Mouse (Mus musculus) right cerebral cortex, postnatal 10 days (tissue): Measurements from ENCODE around the gene Mgat4e.
A peak's percentile ranks its signal among the peaks of the same experiment; 100 is the strongest.

Experiments
- DNase-seq, 2 experiments: peaks; one replicate each; pipeline ENCODE4 v3.0.0; 2021; ENCODE audit warnings: low spot score in 2 of 2

Gene Mgat4e

DNA sequence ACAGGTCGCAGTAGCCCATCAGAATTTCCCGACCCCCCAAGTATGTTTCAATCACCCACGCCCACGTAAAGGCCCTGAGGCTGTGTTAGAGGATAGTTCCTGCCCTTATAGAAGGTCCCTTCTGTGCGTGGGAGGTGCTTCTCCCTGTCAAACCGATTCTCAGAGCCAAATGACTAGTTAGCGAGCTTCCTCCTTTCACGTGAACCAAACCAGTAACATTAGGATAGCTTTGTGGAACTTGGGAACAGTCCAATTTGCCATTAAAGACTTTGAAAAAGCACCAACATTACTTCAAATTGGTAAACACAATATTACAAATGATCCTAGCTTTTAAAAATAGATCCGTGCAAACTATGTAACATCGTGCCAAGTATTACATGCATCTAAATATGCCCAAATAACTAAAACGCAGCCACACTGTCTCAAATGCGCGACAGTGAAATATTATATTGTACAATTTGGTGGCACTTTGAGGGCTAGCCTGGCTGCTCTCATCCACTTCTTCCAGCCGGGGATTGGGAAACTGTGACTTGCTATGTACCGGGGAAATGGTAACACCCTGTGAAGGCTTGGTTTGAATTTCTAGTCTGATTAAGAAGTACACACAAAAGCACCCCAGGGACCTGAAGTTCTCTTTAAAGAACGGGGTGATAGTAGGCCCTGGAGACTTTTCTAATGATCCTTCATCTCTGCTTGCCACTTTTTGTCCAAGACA, 35.4 kb downstream of the Mgat4e start:
- no peak for DNase-seq

DNA sequence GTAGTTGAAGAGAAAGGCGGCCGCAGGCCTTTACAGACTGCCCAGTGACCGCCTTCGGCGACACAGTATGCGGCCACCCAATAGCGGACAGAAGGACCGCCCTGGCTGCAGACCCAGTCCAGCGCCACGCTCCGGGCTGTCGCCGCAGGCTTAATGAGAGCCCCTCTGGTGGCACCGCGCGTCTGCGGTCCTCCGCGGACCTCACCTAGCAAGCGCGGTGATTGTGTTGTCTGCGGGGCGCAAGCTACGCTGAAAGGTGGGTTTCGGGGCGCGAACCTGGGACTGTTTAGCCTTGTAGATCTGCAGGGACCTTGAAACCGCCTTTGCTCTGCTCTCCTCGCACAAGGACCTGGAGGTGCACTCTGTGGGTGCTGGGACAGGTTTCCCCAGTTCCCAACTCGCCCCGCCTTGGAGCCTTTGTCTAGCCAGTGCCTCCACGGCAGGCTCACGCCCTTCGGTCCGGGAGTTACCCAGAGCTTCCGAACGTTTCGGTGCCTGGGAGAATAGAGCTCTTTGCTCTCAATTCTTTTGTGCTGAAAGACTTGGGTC, 36.1 kb downstream of the Mgat4e start:
- DNase-seq: no peak

DNA sequence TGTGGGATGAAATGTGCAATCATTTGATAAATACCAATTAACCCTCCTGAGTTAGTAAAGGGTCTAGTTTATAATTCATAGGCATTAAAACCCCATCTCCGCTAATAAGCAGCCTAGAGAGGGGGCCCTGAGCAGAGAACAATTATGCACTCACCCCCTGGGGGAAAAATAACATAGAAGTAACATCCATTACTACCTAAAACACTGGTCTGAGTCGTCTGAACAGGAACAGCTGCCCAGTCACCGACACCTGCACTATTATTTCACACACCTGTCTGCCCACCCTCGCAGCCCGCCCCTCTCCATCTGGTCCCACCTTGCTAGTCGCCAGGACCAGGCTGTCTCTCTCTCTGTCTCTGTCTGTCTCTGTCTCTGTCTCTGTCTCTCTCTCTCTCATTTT, 36.9 kb downstream of the Mgat4e start:
- DNase-seq: no peak

DNA sequence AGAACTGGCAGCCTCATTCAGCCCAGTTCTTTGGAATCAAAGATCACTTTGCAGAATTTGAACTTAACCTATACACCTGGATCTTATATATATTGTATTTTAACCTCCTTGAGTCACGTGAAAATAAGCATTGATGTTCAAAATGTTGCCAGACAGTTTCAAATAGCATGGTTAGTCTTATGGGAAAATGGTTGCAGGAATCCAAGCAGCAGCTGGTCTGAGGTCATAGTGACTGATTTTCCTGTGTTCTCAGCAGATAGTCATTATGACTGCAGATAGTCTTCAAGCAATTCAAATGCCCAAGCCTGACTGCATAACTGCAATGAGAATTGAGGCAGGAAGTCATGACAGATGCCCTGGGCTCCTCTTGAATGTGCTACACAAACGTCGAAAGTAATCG, 37.3 kb downstream of the Mgat4e start:
- no peak for DNase-seq

DNA sequence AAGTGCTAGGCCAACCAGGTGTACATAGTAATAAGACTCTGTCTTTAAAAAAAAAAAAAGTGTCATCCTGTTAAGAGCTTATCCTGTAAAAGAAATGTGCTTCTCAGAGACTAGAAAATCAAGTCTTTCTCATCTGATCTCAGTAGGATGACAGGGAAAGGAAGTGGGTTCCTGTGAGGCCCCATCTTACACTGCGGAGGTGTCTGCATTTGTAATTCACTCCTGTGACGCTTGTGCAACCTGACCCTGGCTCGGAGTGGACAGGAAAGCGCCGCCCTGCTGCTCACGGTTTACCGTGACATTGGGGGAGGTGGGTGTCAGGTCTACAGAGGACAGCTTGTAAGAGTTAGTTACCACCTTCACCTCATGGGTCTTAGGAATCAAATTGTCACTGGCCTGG, 39.5 kb downstream of the Mgat4e start:
- no peak for DNase-seq

DNA sequence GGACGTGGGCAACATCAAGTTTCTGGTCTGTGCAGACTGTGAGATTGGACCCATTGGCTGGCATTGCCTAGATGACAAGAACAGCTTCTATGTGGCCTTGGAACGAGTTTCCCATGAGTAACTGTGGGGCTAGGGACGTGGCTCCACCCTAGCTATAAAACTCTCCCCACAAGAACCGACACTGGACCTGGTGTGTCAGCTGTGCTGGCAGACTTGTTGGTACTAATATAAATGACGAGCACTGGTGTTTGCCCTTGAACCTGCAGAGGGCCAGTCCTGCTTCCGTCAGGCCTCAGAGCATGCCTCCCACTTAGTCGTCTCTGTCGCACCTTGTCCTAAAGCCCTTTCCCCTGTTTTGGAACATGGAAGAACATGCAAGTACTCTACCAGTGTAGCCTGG, 43.3 kb downstream of the Mgat4e start:
- no peak for DNase-seq

DNA sequence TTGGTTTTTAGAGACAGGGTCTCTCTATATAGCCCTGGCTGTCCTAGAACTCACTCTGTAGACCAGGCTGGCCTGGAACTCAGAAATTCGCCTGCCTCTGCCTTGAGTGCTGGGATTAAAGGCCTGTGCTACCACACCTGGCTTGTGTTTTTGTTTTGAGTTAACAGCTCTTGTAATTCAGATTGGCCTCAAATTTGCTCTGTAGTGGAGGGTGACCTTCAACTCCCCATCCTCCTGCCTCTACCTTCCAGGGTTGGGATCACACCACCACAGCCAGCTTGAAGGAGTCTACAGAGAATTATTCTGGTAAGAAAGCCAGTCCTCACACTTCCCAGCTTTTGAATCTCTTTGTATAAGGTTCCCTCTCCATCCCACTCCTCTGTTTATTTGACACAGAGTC, 48.6 kb downstream of the Mgat4e start:
- no peak for DNase-seq

DNA sequence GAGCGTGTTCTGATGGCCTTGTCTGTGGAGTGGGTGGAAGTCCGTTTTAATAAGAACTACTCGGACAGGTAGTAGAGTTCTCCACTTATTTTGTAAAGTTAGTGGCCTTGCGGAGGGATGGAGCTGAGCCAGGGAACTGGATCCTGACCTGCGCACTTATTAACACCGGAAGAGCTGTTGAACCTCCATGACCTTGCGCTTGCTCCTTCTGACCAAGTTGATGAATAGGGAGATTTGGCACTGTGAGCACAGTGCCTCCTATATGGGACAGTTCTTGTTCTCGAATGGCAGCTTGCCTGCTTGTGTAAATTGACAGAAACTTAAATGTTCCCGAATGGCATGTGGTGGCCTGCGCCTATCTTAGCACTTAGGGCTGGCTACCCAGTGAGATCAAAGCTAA, 53.5 kb downstream of the Mgat4e start:
- no peak for DNase-seq

DNA sequence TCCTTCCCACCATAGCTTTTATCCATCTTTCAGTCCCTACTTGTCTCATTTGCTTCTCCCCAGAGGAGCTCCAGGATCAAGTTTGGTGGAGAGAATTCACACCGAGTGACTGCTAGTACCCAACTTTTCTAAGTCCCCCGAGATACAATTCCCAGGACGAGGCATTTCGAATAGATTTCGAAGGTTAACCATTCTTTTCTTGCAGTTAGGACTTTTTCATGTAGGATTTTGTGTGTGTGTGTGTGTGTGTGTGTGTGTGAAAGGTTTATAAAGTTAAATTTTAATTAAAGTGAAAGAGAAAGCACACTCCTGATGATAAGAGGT, 54.3 kb downstream of the Mgat4e start:
- DNase-seq: no peak

DNA sequence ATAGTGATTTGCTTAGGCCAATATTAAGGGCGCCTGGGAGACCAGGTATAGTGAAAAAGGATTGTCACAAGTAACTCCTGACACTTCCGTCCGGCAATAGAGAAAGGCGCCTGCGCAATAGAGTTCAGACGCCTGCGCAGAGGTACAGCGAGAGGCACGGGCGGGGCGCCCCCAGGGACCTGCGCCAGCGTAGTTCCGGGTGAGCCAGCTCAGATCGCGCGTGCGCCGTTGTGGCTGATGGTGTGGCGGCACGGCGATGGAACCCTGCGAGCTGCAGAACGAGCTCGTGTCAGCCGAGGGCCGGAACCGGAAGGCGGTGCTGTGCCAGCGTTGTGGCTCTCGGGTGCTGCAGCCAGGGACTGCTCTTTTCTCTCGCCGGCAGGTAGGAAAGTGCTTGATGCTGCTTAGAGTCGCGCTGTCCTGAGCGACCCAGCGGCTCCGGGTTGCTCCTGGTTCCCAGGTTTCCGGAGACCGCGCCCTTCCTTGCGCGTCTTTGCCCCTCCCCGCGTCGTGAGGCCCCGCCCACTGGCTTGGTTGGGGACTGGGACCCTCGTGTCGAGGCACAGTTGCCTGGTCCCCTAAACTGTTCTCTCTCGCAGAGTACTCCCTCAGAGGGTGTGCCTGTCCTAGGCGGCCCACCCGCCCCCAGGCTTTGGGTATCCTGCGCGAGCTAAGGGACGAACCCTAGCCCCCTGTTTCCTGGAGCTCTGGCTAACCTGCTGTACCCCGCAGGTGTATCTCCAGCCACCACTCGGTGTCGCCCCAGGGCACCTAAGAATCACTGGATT, 54.9 kb downstream of the Mgat4e start, which contains the start of gene Rabif:
Rabif (plus strand) TSS at position 221 of the 788 bp plus-strand sequence.
- DNase-seq: peak; percentile 99

DNA sequence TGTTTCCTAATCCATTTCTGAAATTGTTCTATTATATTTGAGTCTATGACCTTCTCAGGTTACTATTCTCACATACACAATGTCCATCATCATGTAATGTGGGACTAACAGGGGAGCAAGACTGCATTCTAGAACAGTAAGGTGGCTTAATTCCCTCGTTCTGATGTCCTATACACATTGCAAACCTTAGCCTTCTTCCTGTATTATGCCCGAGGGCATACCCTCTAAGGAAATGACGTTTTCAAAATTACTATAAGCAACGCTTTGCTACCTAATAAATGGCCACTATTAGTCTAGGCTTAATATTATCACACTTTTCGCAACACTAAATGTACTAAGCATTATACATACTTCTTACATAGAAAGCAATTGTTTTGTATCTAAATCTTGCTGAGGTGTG, 55.5 kb downstream of the Mgat4e start:
- no peak for DNase-seq

DNA sequence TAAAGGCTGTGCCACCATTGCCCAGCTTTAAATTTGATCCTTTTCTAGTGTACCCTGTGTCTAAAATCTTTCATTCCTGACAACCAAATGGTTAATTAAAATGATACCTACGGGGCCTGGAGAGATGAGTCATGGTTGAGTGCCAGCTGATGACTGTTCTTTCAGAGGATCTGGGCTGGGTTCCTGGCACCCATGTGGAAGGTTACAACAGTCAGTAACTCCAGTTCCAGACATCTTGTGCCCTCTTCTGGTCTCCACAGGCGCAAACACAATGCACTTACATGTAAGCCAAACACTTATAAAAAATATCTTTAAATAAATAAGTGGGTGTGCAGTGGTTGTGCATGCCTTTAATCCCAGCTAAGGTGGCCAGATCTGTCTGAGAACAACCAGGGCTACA, 56.0 kb downstream of the Mgat4e start:
- no peak for DNase-seq

DNA sequence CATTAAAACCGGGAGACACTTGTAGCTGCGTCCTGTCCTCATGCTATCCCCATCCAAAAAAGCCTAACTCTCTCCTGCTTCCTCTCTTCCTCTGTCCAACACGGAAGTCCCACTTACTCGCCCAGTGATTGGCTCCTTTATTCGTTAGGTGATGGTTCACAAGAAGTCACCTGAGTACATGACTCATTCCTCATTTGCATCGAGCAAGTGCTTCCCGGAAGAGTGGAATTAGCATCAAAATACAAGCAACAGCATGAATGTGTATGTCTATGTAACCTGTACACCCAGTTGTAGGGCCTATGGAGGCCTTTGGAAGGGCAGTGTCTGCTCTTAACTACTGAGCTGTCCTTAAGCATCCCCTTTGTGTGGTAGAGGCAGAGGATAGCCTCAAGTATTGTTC, 57.2 kb downstream of the Mgat4e start:
- DNase-seq: no peak
